Mouse (Mus musculus) intestine, embryonic 16.5 days (tissue): ENCODE results near the gene Rab11fip5. TPM values are rescaled to one million over a fixed set of nuclear protein-coding genes. Genes with fewer than 3 reads are reported as not detected.
A peak's percentile ranks its signal among the peaks of the same experiment; 100 is the strongest.

Experiments
- ATAC-seq: fragments of 200-750 bp; cut with Nextera tagmentation; 2 replicates; pipeline ENCODE4 v1.8.0; 2017; ENCODE audit warnings: moderate TSS enrichment, moderate library complexity
- H3K27ac ChIP-seq: fragments of 300-500 bp; sonication (generic); 2 replicates; pipeline ENCODE4 v1.5.1; 2014; ENCODE audit warnings: mild to moderate bottlenecking, low read length
- H3K27me3 ChIP-seq: fragments of 300-500 bp; sonication (generic); replicated peaks from 2 replicates; pipeline ENCODE4 v1.6.1; 2014; ENCODE audit warnings: low read length, control low read depth, mixed read lengths; ENCODE audit not compliant: control insufficient read depth, insufficient read depth
- H3K36me3 ChIP-seq: fragments of 300-500 bp; sonication (generic); 2 replicates; pipeline ENCODE4 v1.6.1; 2014; ENCODE audit warnings: low read length, control low read depth; ENCODE audit not compliant: control insufficient read depth, insufficient read depth
- H3K4me1 ChIP-seq: fragments of 300-500 bp; sonication (generic); 2 replicates; pipeline ENCODE4 v1.6.1; 2014; ENCODE audit warnings: low read length, control low read depth, mixed read lengths; ENCODE audit not compliant: control insufficient read depth, insufficient read depth
- H3K4me2 ChIP-seq: fragments of 300-500 bp; sonication (generic); 2 replicates; pipeline ENCODE4 v1.6.1; 2014; ENCODE audit warnings: low read depth, low read length, control low read depth
- H3K4me3 ChIP-seq: fragments of 300-500 bp; sonication (generic); 2 replicates; pipeline ENCODE4 v1.5.1; 2014; ENCODE audit warnings: mild to moderate bottlenecking, low read length
- H3K9ac ChIP-seq: fragments of 300-500 bp; sonication (generic); 2 replicates; pipeline ENCODE4 v1.6.1; 2014; ENCODE audit warnings: low read depth, low read length
- H3K9me3 ChIP-seq: fragments of 300-500 bp; sonication (generic); 2 replicates; pipeline ENCODE4 v1.6.1; 2016; ENCODE audit warnings: low read length, control low read depth; ENCODE audit not compliant: control insufficient read depth
- WGBS: fragments of 180-500 bp; shearing (Covaris S2); extraction: QIAGEN DNeasy Blood & Tissue Kit; methylation state at CpG from one replicate; pipeline ENCODE4 v1.1.7; 2014; 5-methylcytosine and 5-hydroxymethylcytosine counted together
- polyA plus RNA-seq: library from polyadenylated mRNA; unstranded; fragments of >200 nt; fragmentation: Nextera tagmentation; extraction: Ambion mirVana; gene quantifications from 2 replicates; pipeline ENCODE4 v1.2.1, GENCODE M21; 2015

The Rab11fip5 gene
- polyA plus RNA-seq, 1 experiment from 2014 or later: 15.6 TPM

DNA sequence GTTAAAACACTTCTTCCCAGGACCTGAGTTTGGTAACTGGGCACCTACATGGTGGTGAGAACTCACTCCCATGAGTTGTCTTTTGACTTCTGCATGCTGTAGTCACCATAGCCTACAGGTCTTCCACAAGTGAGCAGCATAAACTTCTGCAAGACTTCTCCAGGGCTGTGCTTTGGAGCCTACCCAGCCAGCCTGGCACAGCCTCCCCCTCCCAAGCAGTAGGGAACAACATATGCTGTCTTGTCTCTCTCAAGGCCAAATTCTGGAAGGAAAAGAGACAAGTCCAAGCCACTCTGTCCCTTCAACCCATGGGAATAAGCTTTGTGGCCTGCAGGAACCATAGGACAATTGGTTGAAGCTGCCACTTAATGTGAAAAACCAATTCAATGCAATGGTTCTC lies 29.5 kb downstream of the Rab11fip5 start:
- no peak for ATAC-seq
- no peaks in the 10 kb centered on the region for H3K9me3 ChIP-seq
- H3K4me1 ChIP-seq: no peaks in the 10 kb centered on the region; the same call in 1 of the 2 replicates
- H3K4me2 ChIP-seq: no peak overlapping the region
- H3K27ac ChIP-seq: no peak overlapping the region
- no peak overlapping the region for H3K9ac ChIP-seq
- H3K36me3 ChIP-seq: no peaks in the 10 kb centered on the region
- H3K27me3 ChIP-seq: no peaks in the 10 kb centered on the region
- H3K4me3 ChIP-seq: no peak overlapping the region

DNA sequence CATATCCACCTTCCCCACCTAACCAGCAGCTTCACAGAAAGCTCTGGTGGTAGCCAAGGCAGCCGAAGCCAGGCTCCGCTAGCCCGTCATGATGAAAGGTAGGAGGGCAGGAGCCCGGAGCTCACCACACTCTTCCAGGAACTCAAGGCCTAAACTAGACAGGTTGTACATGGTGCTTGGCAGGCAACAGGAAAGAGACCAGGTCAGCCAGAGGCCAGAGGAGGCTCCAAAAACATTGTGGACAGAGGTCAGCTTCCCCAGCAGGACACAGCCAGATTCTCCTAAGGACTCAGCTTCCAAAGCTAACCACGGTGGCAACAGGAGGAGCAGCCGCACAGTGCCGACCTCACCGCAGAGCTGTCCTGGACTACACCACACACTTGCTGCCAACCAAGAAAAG lies 31.4 kb downstream of the Rab11fip5 start:
- Histone ChIP-seq H3K4me3 (no peak overlapping the region), H3K4me2 (no peak overlapping the region), H3K27ac (no peak overlapping the region), H3K36me3 (no peaks in the 10 kb centered on the region), H3K9ac (no peak overlapping the region), H3K27me3 (no peaks in the 10 kb centered on the region), H3K9me3 (no peaks in the 10 kb centered on the region), H3K4me1 (no peaks in the 10 kb centered on the region)
- WGBS: 90% methylated on average over 8 of the region's 8 CpGs
- no peak for ATAC-seq

DNA sequence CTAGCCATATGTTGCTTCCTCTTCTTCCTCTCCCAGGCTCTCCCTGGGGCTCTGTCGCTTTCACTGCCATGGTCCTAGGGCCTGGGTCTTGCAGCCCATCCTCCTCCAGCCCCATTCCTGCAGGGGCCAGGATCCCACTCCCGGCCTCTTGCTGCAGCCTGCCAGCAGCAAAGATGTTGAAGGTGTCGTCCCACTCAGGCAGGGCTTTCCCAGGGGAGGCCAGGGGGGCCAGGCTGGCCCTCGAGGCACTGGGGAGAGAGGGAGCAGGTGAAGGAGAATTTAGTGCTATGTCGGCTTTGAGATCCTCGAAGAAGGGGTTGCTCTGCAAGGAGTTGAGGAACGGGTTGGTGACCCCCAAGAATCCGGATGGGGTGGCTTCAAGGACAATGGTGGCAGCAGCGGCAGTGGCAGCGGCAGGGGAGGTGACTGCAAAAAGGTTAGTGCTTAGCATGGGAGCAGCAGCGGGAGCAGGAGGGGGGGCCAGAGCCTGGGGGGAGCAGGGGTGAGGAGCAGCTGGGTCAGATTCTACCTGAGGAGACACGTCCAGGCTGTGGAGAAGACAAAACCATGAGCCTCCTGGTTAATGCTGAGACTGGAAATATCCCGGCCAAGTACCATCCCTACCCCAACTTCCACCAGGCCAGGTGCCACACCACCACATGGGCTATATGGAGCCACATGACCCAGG lies 32.5 kb downstream of the Rab11fip5 start:
- WGBS: 70% methylated on average over 13 of the region's 13 CpGs
- no peak for ATAC-seq
- Histone ChIP-seq H3K36me3 (no peaks in the 10 kb centered on the region), H3K9me3 (no peaks in the 10 kb centered on the region), H3K27me3 (no peaks in the 10 kb centered on the region), H3K4me1 (no peaks in the 10 kb centered on the region), H3K27ac (no peak overlapping the region), H3K4me2 (no peak overlapping the region), H3K9ac (no peak overlapping the region), H3K4me3 (no peak overlapping the region)

GRCm38 (mm10) chr6:85340184-85340583 lies 34.2 kb downstream of the Rab11fip5 start:
- Histone ChIP-seq H3K4me2 (no peak overlapping the region), H3K9ac (no peak overlapping the region), H3K4me1 (peaks cover 2% of the 10 kb centered on the region), H3K4me3 (no peak overlapping the region), H3K27ac (no peak overlapping the region), H3K36me3 (no peaks in the 10 kb centered on the region), H3K9me3 (no peaks in the 10 kb centered on the region), H3K27me3 (no peaks in the 10 kb centered on the region)
- no peak for ATAC-seq
- 69% methylated on average over 12 of the region's 12 CpGs for WGBS

DNA sequence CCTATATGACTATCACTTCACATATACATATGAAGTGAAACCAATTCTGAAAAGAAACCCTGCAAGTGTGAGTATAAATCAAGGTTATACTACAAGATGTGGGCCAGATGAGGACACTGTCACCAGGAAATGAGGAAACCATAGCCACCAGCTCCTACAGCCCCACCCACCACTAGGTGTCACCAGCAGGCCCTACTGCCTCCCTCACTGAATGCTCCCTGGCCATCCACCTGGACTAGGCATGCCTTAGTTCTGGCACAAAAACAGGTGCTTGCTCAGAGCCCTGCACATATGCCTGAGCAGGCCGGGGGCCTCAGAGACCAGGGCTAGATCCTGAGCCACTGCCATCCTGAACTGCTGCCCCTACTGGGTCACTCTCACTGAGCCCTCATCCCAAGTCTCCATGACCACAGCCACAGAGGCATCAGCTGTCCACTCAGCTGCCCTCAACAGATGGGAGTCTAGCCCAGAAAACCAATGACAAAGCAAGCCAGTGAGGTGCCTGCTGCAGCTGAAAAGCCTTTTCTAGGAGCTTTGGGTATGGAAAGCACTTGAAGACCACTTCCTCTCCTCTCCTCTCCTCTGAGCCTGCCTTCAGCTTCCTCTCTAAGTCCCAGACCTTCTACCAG lies 35.0 kb downstream of the Rab11fip5 start:
- Histone ChIP-seq H3K27me3 (no peaks in the 10 kb centered on the region), H3K9ac (no peak overlapping the region), H3K27ac (no peak overlapping the region), H3K4me2 (no peak overlapping the region), H3K4me1 (peaks cover 9% of the 10 kb centered on the region), H3K4me3 (no peak overlapping the region), H3K36me3 (no peaks in the 10 kb centered on the region), H3K9me3 (no peaks in the 10 kb centered on the region)
- WGBS: 55% methylated on average over 1 of the region's 1 CpGs
- ATAC-seq: peak; percentile 52; the same call in 1 of the 2 replicates

DNA sequence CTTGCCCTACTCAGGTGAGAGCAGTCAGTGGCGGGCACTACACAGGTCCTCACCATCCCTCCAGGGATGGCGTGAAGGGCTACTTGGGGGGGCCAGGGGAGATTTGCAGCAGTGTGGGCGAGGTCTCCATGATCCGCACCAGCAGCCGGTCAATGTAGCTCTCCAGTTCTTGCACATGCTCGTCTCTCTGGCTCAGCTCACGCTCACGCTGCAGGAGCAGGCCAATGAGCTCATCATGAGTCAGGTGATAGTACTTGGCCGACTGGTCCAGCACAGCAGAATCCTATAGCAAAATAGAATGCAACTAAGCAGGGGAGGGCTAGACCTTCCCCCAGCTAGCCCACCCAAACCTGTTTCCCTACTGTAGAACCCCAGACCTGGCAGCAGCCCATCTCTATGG lies 37.5 kb downstream of the Rab11fip5 start:
- Histone ChIP-seq H3K27me3 (no peaks in the 10 kb centered on the region), H3K4me1 (peaks cover 17% of the 10 kb centered on the region), H3K27ac (no peak overlapping the region), H3K4me3 (no peak overlapping the region), H3K9me3 (no peaks in the 10 kb centered on the region), H3K36me3 (no peaks in the 10 kb centered on the region), H3K4me2 (no peak overlapping the region), H3K9ac (no peak overlapping the region)
- no peak for ATAC-seq
- WGBS: 90% methylated on average over 9 of the region's 9 CpGs

GRCm38 (mm10) chr6:85335352-85335751 lies 39.1 kb downstream of the Rab11fip5 start:
- no peak overlapping the region for H3K27ac ChIP-seq
- H3K36me3 ChIP-seq: no peaks in the 10 kb centered on the region
- WGBS: 68% methylated on average over 3 of the region's 3 CpGs
- H3K9ac ChIP-seq: no peak overlapping the region
- H3K9me3 ChIP-seq: no peaks in the 10 kb centered on the region
- no peak overlapping the region for H3K4me3 ChIP-seq
- peaks cover 28% of the 10 kb centered on the region for H3K4me1 ChIP-seq
- no peak overlapping the region for H3K4me2 ChIP-seq
- no peak for ATAC-seq
- H3K27me3 ChIP-seq: no peaks in the 10 kb centered on the region

- peaks cover 28% of the 10 kb centered on the region for H3K4me1 ChIP-seq
- H3K27ac ChIP-seq: no peak overlapping the region; the same call in 1 of the 2 replicates
- WGBS: 67% methylated on average over 5 of the region's 5 CpGs
- no peak overlapping the region for H3K4me2 ChIP-seq
- H3K27me3 ChIP-seq: no peaks in the 10 kb centered on the region
- ATAC-seq: no peak
- H3K9ac ChIP-seq: 0 out of 2 replicates have a peak overlapping the region, but pooled peaks have one; percentile 29
- no peaks in the 10 kb centered on the region for H3K36me3 ChIP-seq
- no peak overlapping the region for H3K4me3 ChIP-seq
- no peaks in the 10 kb centered on the region for H3K9me3 ChIP-seq
Observed at GRCm38 (mm10) chr6:85334851-85335250, 39.6 kb downstream of the Rab11fip5 start.

DNA sequence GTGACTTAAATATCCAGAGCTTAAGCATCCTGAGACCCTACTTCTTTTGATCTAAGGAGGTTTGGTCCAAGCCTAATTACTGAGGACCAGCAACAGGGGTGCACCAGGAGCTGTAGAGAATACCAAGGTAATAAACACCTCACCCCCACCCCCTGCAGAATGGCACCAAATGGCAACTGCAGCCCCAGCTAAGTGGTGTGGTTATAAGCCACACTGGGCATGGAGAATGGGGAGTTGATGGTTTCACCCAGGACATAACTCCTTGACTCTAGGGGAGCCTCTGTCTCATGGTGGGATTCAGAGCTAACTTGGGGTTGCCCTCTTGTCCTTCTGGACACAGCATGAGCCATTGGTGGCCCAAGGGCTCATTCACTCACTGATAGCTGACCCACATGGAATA lies 40.2 kb downstream of the Rab11fip5 start:
- no peaks in the 10 kb centered on the region for H3K9me3 ChIP-seq
- no peak overlapping the region for H3K27ac ChIP-seq
- H3K27me3 ChIP-seq: no peaks in the 10 kb centered on the region
- H3K4me1 ChIP-seq: peaks cover 28% of the 10 kb centered on the region
- peak overlapping the region; percentile 98; the same call in 1 of the 2 replicates for H3K4me2 ChIP-seq
- ATAC-seq: no peak
- peak overlapping the region; percentile 81; the same call in 1 of the 2 replicates for H3K9ac ChIP-seq
- H3K4me3 ChIP-seq: no peak overlapping the region; the same call in 1 of the 2 replicates
- no peaks in the 10 kb centered on the region for H3K36me3 ChIP-seq
